Mouse (Mus musculus): Measurements from ENCODE around the gene Farp2. TPM values are rescaled to one million over a fixed set of nuclear protein-coding genes. Genes with fewer than 3 reads are reported as not detected.

The Farp2 gene
- total RNA-seq, 1 experiment, result 2.8 TPM

- Histone ChIP-seq H3K4me1 (ENCODE audit: control insufficient read depth in 2 of 2, insufficient read depth in 2 of 2, low read length in 2 of 2, poor library complexity in 1 of 2) (peaks cover 2 to 17% of the 10 kb centered on the region in 2 experiments; a peak in 3 of 4 replicates), H3K9ac (ENCODE audit: insufficient read depth, low read depth, low read length, poor library complexity, severe bottlenecking) (no peak overlapping the region), H3K9me3 (ENCODE audit: control insufficient read depth, insufficient read depth, low read depth, low read length) (no peaks in the 10 kb centered on the region), H3K36me3 (ENCODE audit: control insufficient read depth, insufficient read depth, low read length, poor library complexity, severe bottlenecking) (no peaks in the 10 kb centered on the region), H3K27ac (ENCODE audit: insufficient read depth, low read depth, low read length, poor library complexity, severe bottlenecking) (no peak overlapping the region), H3K4me3 (ENCODE audit: insufficient read depth in 1 of 2, low read depth in 1 of 2, low read length in 2 of 2, poor library complexity in 1 of 2, severe bottlenecking in 1 of 2) (peak overlapping the region; percentile 12 to 16; a peak in 3 of 4 replicates)
- no peak for DNase-seq (ENCODE audit: low read depth, low spot score)
- in situ Hi-C loops (cut with MboI; ENCODE audit: low sequenced_read_pairs in 2 of 2, unreplicated experiment in 2 of 2), result no loop called here
- no peak for TF ChIP-seq CHD2 (IDR thresholded peaks at IDR 0.05; ENCODE audit: low read depth, low read length)
- TF ChIP-seq ZC3H11A (IDR thresholded peaks at IDR 0.05; ENCODE audit: borderline replicate concordance, low read depth, low read length), result no peak
- TF ChIP-seq MAFK (IDR thresholded peaks at IDR 0.05; ENCODE audit: insufficient read depth, low read depth, low read length), result no peak
- no peak for TF ChIP-seq HCFC1 (IDR thresholded peaks at IDR 0.05; ENCODE audit: borderline replicate concordance, insufficient read depth, low read length)
- TF ChIP-seq ZNF384 (IDR thresholded peaks at IDR 0.05; ENCODE audit: low read depth, low read length), result no peak
These were observed 157.1 kb downstream of the Farp2 start for GRCm38 (mm10) chr1:93668791-93669548.

DNA sequence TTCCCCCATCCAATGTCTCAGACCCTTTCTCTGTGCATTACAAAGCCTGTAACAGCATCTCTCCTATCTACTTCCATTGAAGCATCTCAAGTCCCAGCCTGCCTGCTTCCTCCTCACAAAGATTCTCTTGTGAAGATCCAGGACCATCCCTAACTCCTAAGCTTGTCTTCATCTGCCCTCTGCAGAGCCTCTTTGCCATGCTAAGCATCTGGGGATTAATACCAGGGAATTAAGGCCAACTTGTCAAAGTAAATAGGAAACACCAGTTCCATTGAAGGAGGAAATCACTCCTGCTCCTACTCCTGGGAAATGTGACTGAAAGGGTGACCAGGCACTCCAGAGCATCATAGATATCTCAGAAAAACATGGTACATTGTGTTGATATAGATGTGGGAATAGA lies 158.1 kb downstream of the Farp2 start:
- H3K9me3 ChIP-seq (ENCODE audit: control insufficient read depth, insufficient read depth, low read depth, low read length), result no peaks in the 10 kb centered on the region
- peaks cover 2 to 17% of the 10 kb centered on the region in 2 experiments; a peak in 3 of 4 replicates for H3K4me1 ChIP-seq (ENCODE audit: control insufficient read depth in 2 of 2, insufficient read depth in 2 of 2, low read length in 2 of 2, poor library complexity in 1 of 2)
- DNase-seq (ENCODE audit: low read depth, low spot score), result no peak
- H3K4me3 ChIP-seq (ENCODE audit: insufficient read depth in 1 of 2, low read depth in 1 of 2, low read length in 2 of 2, poor library complexity in 1 of 2, severe bottlenecking in 1 of 2), result no peak overlapping the region
- in situ Hi-C loops (cut with MboI; ENCODE audit: low sequenced_read_pairs in 2 of 2, unreplicated experiment in 2 of 2), result no loop called here
- no peak overlapping the region for H3K9ac ChIP-seq (ENCODE audit: insufficient read depth, low read depth, low read length, poor library complexity, severe bottlenecking)
- H3K27ac ChIP-seq (ENCODE audit: insufficient read depth, low read depth, low read length, poor library complexity, severe bottlenecking), result no peak overlapping the region
- no peak for TF ChIP-seq ZNF384 (IDR thresholded peaks at IDR 0.05; ENCODE audit: low read depth, low read length)
- no peaks in the 10 kb centered on the region for H3K36me3 ChIP-seq (ENCODE audit: control insufficient read depth, insufficient read depth, low read length, poor library complexity, severe bottlenecking)

Other genes with a start within 250 kb of the Farp2 start
- 38.7 and 38.9 TPM in 2 replicates for gene Mterf4, start 206.2 kb upstream of the Farp2 start, total RNA-seq (2012; rRNA removed)
- gene Ppp1r7, start 169.2 kb upstream of the Farp2 start, total RNA-seq (2012; rRNA removed), result 18.6 and 22.0 TPM in 2 replicates
- gene Pask, start 168.6 kb upstream of the Farp2 start, total RNA-seq (2012; rRNA removed), result 34.4 and 36.8 TPM in 2 replicates
- 0.13 and 0.21 TPM in 2 replicates for gene Ano7, start 138.1 kb upstream of the Farp2 start, total RNA-seq (2012; rRNA removed)
- 85.7 and 147 TPM in 2 replicates for gene Hdlbp, start 33.3 kb upstream of the Farp2 start, total RNA-seq (2012; rRNA removed)
- 62.0 and 79.3 TPM in 2 replicates for gene Stk25, start 146.6 kb downstream of the Farp2 start, total RNA-seq (2012; rRNA removed)
- gene Bok, start 173.6 kb downstream of the Farp2 start, total RNA-seq (2012; rRNA removed), result 21.1 and 26.9 TPM in 2 replicates
- 30.8 and 32.7 TPM in 2 replicates for gene Atg4b, start 239.4 kb downstream of the Farp2 start, total RNA-seq (2012; rRNA removed)
- gene Thap4, start 242.8 kb downstream of the Farp2 start, total RNA-seq (2012; rRNA removed), result 46.2 and 53.9 TPM in 2 replicates

Data from ES-E14 (cell line).